Mouse (Mus musculus) lung, embryonic 14.5 days (tissue): ENCODE measurements at regions not wholly inside any gene's neighbourhood (a gene's known extent, or its start where the extent isn't known, plus 50 kb on each side); places are given as distances from the start of the nearest gene placed in this dataset.

Experiments used
- ATAC-seq: fragments of 200-750 bp; cut with Nextera tagmentation; 2 replicates; pipeline ENCODE4 v1.8.0; 2017; ENCODE audit warnings: mild to moderate bottlenecking, moderate TSS enrichment, moderate library complexity; ENCODE audit not compliant: insufficient read depth
- DNase-seq: peaks from one replicate; pipeline ENCODE4 v3.0.0-alpha.2; 2015
- H3K27ac ChIP-seq: fragments of 300-500 bp; sonication (generic); 2 replicates; pipeline ENCODE4 v1.5.1; 2014; ENCODE audit warnings: low read depth, mild to moderate bottlenecking, moderate library complexity
- H3K27me3 ChIP-seq: fragments of 300-500 bp; sonication (generic); 2 replicates; pipeline ENCODE4 v1.6.1; 2014; ENCODE audit warnings: low read length, control low read depth; ENCODE audit not compliant: insufficient read depth
- H3K36me3 ChIP-seq: fragments of 300-500 bp; sonication (generic); 2 replicates; pipeline ENCODE4 v1.6.1; 2014; ENCODE audit warnings: control low read depth; ENCODE audit not compliant: insufficient read depth
- H3K4me1 ChIP-seq: fragments of 300-500 bp; sonication (generic); 2 replicates; pipeline ENCODE4 v1.6.1; 2014; ENCODE audit warnings: antibody characterized with exemption, control low read depth; ENCODE audit not compliant: insufficient read depth
- H3K4me2 ChIP-seq: fragments of 300-500 bp; sonication (generic); 2 replicates; pipeline ENCODE4 v1.6.1; 2014; ENCODE audit warnings: mild to moderate bottlenecking
- H3K4me3 ChIP-seq: fragments of 300-500 bp; sonication (generic); 2 replicates; pipeline ENCODE4 v1.5.1; 2014; ENCODE audit warnings: low read depth, low read length
- H3K9ac ChIP-seq: fragments of 300-500 bp; sonication (generic); 2 replicates; pipeline ENCODE4 v1.6.1; 2014
- H3K9me3 ChIP-seq: fragments of 300-500 bp; sonication (generic); 2 replicates; pipeline ENCODE4 v1.6.1; 2016; ENCODE audit warnings: low read depth, low read length, control low read depth
- CTCF ChIP-seq: IDR thresholded peaks from 2 replicates; pipeline ENCODE4 v1.5.1; 2016; ENCODE audit warnings: antibody characterized with exemption, low read depth
- WGBS: fragments of 180-500 bp; shearing (Covaris S2); extraction: QIAGEN DNeasy Blood & Tissue Kit; methylation state at CpG from one replicate; pipeline ENCODE4 v1.1.7; 2014; 5-methylcytosine and 5-hydroxymethylcytosine counted together

- Histone ChIP-seq H3K36me3 (no peaks in the 10 kb centered on the region), H3K27ac (no peak overlapping the region), H3K4me3 (no peak overlapping the region), H3K27me3 (no peaks in the 10 kb centered on the region), H3K9ac (no peak overlapping the region), H3K4me2 (no peak overlapping the region), H3K9me3 (no peaks in the 10 kb centered on the region), H3K4me1 (no peaks in the 10 kb centered on the region)
- no peak for ATAC-seq
- DNase-seq = no peak
- WGBS = 45% methylated on average over 9 of the region's 9 CpGs
- no peak for TF ChIP-seq CTCF
Measured at GRCm38 (mm10) chr13:71689187-71689586, 274.3 kb downstream of the Irx1 start.

GRCm38 (mm10) chr13:71676081-71676624, 287.4 kb downstream of the Irx1 start:
- WGBS = 75% methylated on average over 10 of the region's 10 CpGs
- TF ChIP-seq CTCF = no peak
- ATAC-seq (no peak), DNase-seq (no peak)
- Histone ChIP-seq H3K27me3 (no peaks in the 10 kb centered on the region), H3K4me2 (no peak overlapping the region), H3K4me3 (no peak overlapping the region), H3K9me3 (no peaks in the 10 kb centered on the region), H3K9ac (no peak overlapping the region), H3K27ac (no peak overlapping the region), H3K36me3 (no peaks in the 10 kb centered on the region), H3K4me1 (no peaks in the 10 kb centered on the region)

- Histone ChIP-seq H3K4me2 (no peak overlapping the region), H3K27ac (no peak overlapping the region), H3K4me1 (no peaks in the 10 kb centered on the region), H3K27me3 (no peaks in the 10 kb centered on the region), H3K4me3 (no peak overlapping the region), H3K9me3 (no peaks in the 10 kb centered on the region), H3K9ac (no peak overlapping the region), H3K36me3 (no peaks in the 10 kb centered on the region)
- DNase-seq = peak; percentile 77
- WGBS = 61% methylated on average over 6 of the region's 6 CpGs
- ATAC-seq = peak; percentile 77
- TF ChIP-seq CTCF = no peak
Measured at GRCm38 (mm10) chr13:71669956-71670739, 293.4 kb downstream of the Irx1 start.

- no peak for DNase-seq
- no peak for ATAC-seq
- H3K4me3 ChIP-seq = no peak overlapping the region
- no peak overlapping the region for H3K9ac ChIP-seq
- no peak overlapping the region for H3K4me2 ChIP-seq
- WGBS = 55% methylated on average over 2 of the region's 2 CpGs
- no peak overlapping the region for H3K27ac ChIP-seq
- H3K4me1 ChIP-seq = no peaks in the 10 kb centered on the region
- H3K9me3 ChIP-seq = no peaks in the 10 kb centered on the region
- TF ChIP-seq CTCF = no peak
- H3K27me3 ChIP-seq = no peaks in the 10 kb centered on the region
- H3K36me3 ChIP-seq = no peaks in the 10 kb centered on the region
Measured at GRCm38 (mm10) chr13:71668256-71668655, 295.3 kb downstream of the Irx1 start.

GRCm38 (mm10) chr13:71665221-71665916, 298.2 kb downstream of the Irx1 start:
- Histone ChIP-seq H3K4me1 (no peaks in the 10 kb centered on the region), H3K27me3 (no peaks in the 10 kb centered on the region), H3K4me3 (no peak overlapping the region), H3K36me3 (no peaks in the 10 kb centered on the region), H3K9ac (no peak overlapping the region), H3K27ac (no peak overlapping the region), H3K4me2 (no peak overlapping the region), H3K9me3 (no peaks in the 10 kb centered on the region)
- no peak for TF ChIP-seq CTCF
- DNase-seq = no peak
- 51% methylated on average over 7 of the region's 7 CpGs for WGBS
- ATAC-seq = no peak

GRCm38 (mm10) chr13:71657898-71658297, 305.6 kb downstream of the Irx1 start:
- 39% methylated on average over 2 of the region's 2 CpGs for WGBS
- ATAC-seq (no peak), DNase-seq (no peak)
- Histone ChIP-seq H3K4me2 (no peak overlapping the region), H3K9ac (no peak overlapping the region), H3K4me1 (no peaks in the 10 kb centered on the region), H3K4me3 (no peak overlapping the region), H3K9me3 (no peaks in the 10 kb centered on the region), H3K36me3 (no peaks in the 10 kb centered on the region), H3K27ac (no peak overlapping the region), H3K27me3 (0 out of 2 replicates have a peak, but pooled peaks cover 5% of the 10 kb centered on the region)
- TF ChIP-seq CTCF = no peak

GRCm38 (mm10) chr13:71653939-71654467, 309.5 kb downstream of the Irx1 start:
- H3K4me2 ChIP-seq = no peak overlapping the region
- no peaks in the 10 kb centered on the region for H3K36me3 ChIP-seq
- DNase-seq (no peak), ATAC-seq (no peak)
- no peaks in the 10 kb centered on the region for H3K9me3 ChIP-seq
- no peak for TF ChIP-seq CTCF
- no peak overlapping the region for H3K4me3 ChIP-seq
- H3K9ac ChIP-seq = no peak overlapping the region
- no peaks in the 10 kb centered on the region for H3K4me1 ChIP-seq
- no peak overlapping the region for H3K27ac ChIP-seq
- H3K27me3 ChIP-seq = 0 out of 2 replicates have a peak, but pooled peaks cover 5% of the 10 kb centered on the region
- WGBS = 23% methylated on average over 6 of the region's 6 CpGs
